Mouse (Mus musculus) hindbrain, embryonic 13.5 days (tissue): ENCODE results near the gene Picalm. TPM values are rescaled to one million over a fixed set of nuclear protein-coding genes. Genes with fewer than 3 reads are reported as not detected.

Experiments used
- ATAC-seq: fragments of 200-750 bp; cut with Nextera tagmentation; 2 replicates; pipeline ENCODE4 v1.8.0; 2017; ENCODE audit warnings: moderate TSS enrichment; ENCODE audit not compliant: low FRiP score
- H3K27ac ChIP-seq: fragments of 300-500 bp; sonication (generic); 2 replicates; pipeline ENCODE4 v1.5.1; 2015; ENCODE audit warnings: inconsistent platforms, mild to moderate bottlenecking, moderate library complexity
- H3K27me3 ChIP-seq: fragments of 300-500 bp; sonication (generic); 2 replicates; pipeline ENCODE4 v1.6.1; 2015; ENCODE audit warnings: mild to moderate bottlenecking, inconsistent platforms
- H3K36me3 ChIP-seq: fragments of 300-500 bp; sonication (generic); 2 replicates; pipeline ENCODE4 v1.6.1; 2015; ENCODE audit warnings: mild to moderate bottlenecking, inconsistent platforms
- H3K4me1 ChIP-seq: fragments of 300-500 bp; sonication (generic); replicated peaks from 2 replicates; pipeline ENCODE4 v1.6.1; 2015; ENCODE audit warnings: inconsistent platforms
- H3K4me2 ChIP-seq: fragments of 300-500 bp; sonication (generic); 2 replicates; pipeline ENCODE4 v1.6.1; 2015; ENCODE audit warnings: inconsistent platforms, mild to moderate bottlenecking, moderate library complexity
- H3K4me3 ChIP-seq: fragments of 300-500 bp; sonication (generic); 2 replicates; pipeline ENCODE4 v1.5.1; 2015; ENCODE audit warnings: mild to moderate bottlenecking, inconsistent platforms
- H3K9ac ChIP-seq: fragments of 300-500 bp; sonication (generic); 2 replicates; pipeline ENCODE4 v1.6.1; 2015; ENCODE audit warnings: mild to moderate bottlenecking, inconsistent platforms
- H3K9me3 ChIP-seq: fragments of 300-500 bp; sonication (generic); 2 replicates; pipeline ENCODE4 v1.6.1; 2016; ENCODE audit warnings: inconsistent platforms
- WGBS: fragments of 180-500 bp; shearing (Covaris S2); methylation state at CpG from one replicate; pipeline ENCODE4 v1.1.7; 2015; 5-methylcytosine and 5-hydroxymethylcytosine counted together
- polyA plus RNA-seq: library from polyadenylated mRNA; unstranded; fragments of >200 nt; fragmentation: Nextera tagmentation; extraction: Ambion mirVana; gene quantifications from 2 replicates; pipeline ENCODE4 v1.2.1, GENCODE M21; 2015

Gene Picalm
- polyA plus RNA-seq, 1 experiment from 2014 or later, result 42.4 TPM

GRCm38 (mm10) chr7:90138359-90138758 lies 8.3 kb downstream of the Picalm start:
- WGBS, result 93% methylated on average over 4 of the region's 4 CpGs
- H3K9ac ChIP-seq, result no peak overlapping the region
- no peak for ATAC-seq

GRCm38 (mm10) chr7:90140290-90140689 lies 10.3 kb downstream of the Picalm start:
- 78% methylated on average over 3 of the region's 3 CpGs for WGBS

More at GRCm38 (mm10) chr7:90138359-90138758, 8.3 kb downstream of the Picalm start:
- no peak overlapping the region for H3K4me2 ChIP-seq
- H3K27ac ChIP-seq, result no peak overlapping the region
- H3K9me3 ChIP-seq, result no peaks in the 10 kb centered on the region
- H3K27me3 ChIP-seq, result no peaks in the 10 kb centered on the region
- no peak overlapping the region for H3K4me3 ChIP-seq
- no peaks in the 10 kb centered on the region for H3K36me3 ChIP-seq
- peaks cover 11% of the 10 kb centered on the region; the same call in 1 of the 2 replicates for H3K4me1 ChIP-seq

GRCm38 (mm10) chr7:90144275-90144674 lies 14.3 kb downstream of the Picalm start:
- H3K4me3 ChIP-seq, result no peak overlapping the region
- WGBS, result 87% methylated on average over 2 of the region's 2 CpGs
- no peaks in the 10 kb centered on the region for H3K27me3 ChIP-seq
- no peak overlapping the region for H3K27ac ChIP-seq
- no peak overlapping the region for H3K9ac ChIP-seq
- no peaks in the 10 kb centered on the region for H3K36me3 ChIP-seq
- no peak overlapping the region for H3K4me2 ChIP-seq
- no peaks in the 10 kb centered on the region for H3K9me3 ChIP-seq
- no peak for ATAC-seq
- peaks cover 15% of the 10 kb centered on the region for H3K4me1 ChIP-seq

More at GRCm38 (mm10) chr7:90140290-90140689, 10.3 kb downstream of the Picalm start:
- Histone ChIP-seq H3K9ac (no peak overlapping the region), H3K9me3 (no peaks in the 10 kb centered on the region), H3K27me3 (no peaks in the 10 kb centered on the region), H3K36me3 (no peaks in the 10 kb centered on the region), H3K4me2 (no peak overlapping the region), H3K4me3 (no peak overlapping the region), H3K4me1 (peaks cover 3% of the 10 kb centered on the region; the same call in 1 of the 2 replicates), H3K27ac (no peak overlapping the region)
- ATAC-seq, result no peak

- Histone ChIP-seq H3K27ac (no peak overlapping the region), H3K4me2 (no peak overlapping the region), H3K4me1 (peaks cover 15% of the 10 kb centered on the region), H3K9ac (no peak overlapping the region), H3K4me3 (no peak overlapping the region), H3K36me3 (no peaks in the 10 kb centered on the region), H3K9me3 (no peaks in the 10 kb centered on the region), H3K27me3 (no peaks in the 10 kb centered on the region)
- ATAC-seq, result no peak
- WGBS, result 87% methylated on average over 2 of the region's 2 CpGs
Measured at GRCm38 (mm10) chr7:90144971-90145370, 15.0 kb downstream of the Picalm start.

- no peak for ATAC-seq
- Histone ChIP-seq H3K9ac (no peak overlapping the region), H3K4me1 (peaks cover 15% of the 10 kb centered on the region), H3K27ac (no peak overlapping the region), H3K27me3 (no peaks in the 10 kb centered on the region), H3K4me2 (no peak overlapping the region), H3K36me3 (no peaks in the 10 kb centered on the region), H3K9me3 (no peaks in the 10 kb centered on the region), H3K4me3 (no peak overlapping the region)
Measured at GRCm38 (mm10) chr7:90145376-90145775, 15.4 kb downstream of the Picalm start.

GRCm38 (mm10) chr7:90145897-90146296 lies 15.9 kb downstream of the Picalm start:
- H3K27me3 ChIP-seq, result no peaks in the 10 kb centered on the region
- H3K36me3 ChIP-seq, result no peaks in the 10 kb centered on the region
- no peak for ATAC-seq
- 74% methylated on average over 4 of the region's 4 CpGs for WGBS
- H3K9me3 ChIP-seq, result no peaks in the 10 kb centered on the region
- H3K27ac ChIP-seq, result no peak overlapping the region
- no peak overlapping the region for H3K4me3 ChIP-seq
- no peak overlapping the region for H3K9ac ChIP-seq
- H3K4me1 ChIP-seq, result peaks cover 15% of the 10 kb centered on the region
- no peak overlapping the region for H3K4me2 ChIP-seq

GRCm38 (mm10) chr7:90146321-90146720 lies 16.3 kb downstream of the Picalm start:
- peaks cover 15% of the 10 kb centered on the region for H3K4me1 ChIP-seq
- H3K27ac ChIP-seq, result no peak overlapping the region
- H3K9ac ChIP-seq, result no peak overlapping the region
- H3K4me3 ChIP-seq, result no peak overlapping the region
- H3K27me3 ChIP-seq, result no peaks in the 10 kb centered on the region
- H3K36me3 ChIP-seq, result no peaks in the 10 kb centered on the region
- WGBS, result 100% methylated on average over 1 of the region's 1 CpGs
- ATAC-seq, result no peak
- H3K9me3 ChIP-seq, result no peaks in the 10 kb centered on the region
- no peak overlapping the region for H3K4me2 ChIP-seq

GRCm38 (mm10) chr7:90148023-90148422 lies 18.0 kb downstream of the Picalm start:
- ATAC-seq, result no peak
- no peak overlapping the region for H3K4me3 ChIP-seq
- no peak overlapping the region for H3K27ac ChIP-seq
- H3K4me2 ChIP-seq, result no peak overlapping the region
- H3K27me3 ChIP-seq, result no peaks in the 10 kb centered on the region
- no peaks in the 10 kb centered on the region for H3K9me3 ChIP-seq
- H3K36me3 ChIP-seq, result no peaks in the 10 kb centered on the region
- peaks cover 15% of the 10 kb centered on the region for H3K4me1 ChIP-seq
- no peak overlapping the region for H3K9ac ChIP-seq
- WGBS, result 92% methylated on average over 2 of the region's 2 CpGs

GRCm38 (mm10) chr7:90148516-90148915 lies 18.5 kb downstream of the Picalm start:
- no peak overlapping the region for H3K9ac ChIP-seq
- H3K4me1 ChIP-seq, result peaks cover 13% of the 10 kb centered on the region
- 79% methylated on average over 1 of the region's 1 CpGs for WGBS
- H3K9me3 ChIP-seq, result no peaks in the 10 kb centered on the region
- H3K27me3 ChIP-seq, result no peaks in the 10 kb centered on the region
- H3K27ac ChIP-seq, result no peak overlapping the region
- no peak for ATAC-seq
- no peak overlapping the region for H3K4me3 ChIP-seq
- H3K36me3 ChIP-seq, result no peaks in the 10 kb centered on the region
- H3K4me2 ChIP-seq, result no peak overlapping the region

- peak; percentile 74 for ATAC-seq
- Histone ChIP-seq H3K27ac (no peak overlapping the region), H3K4me1 (peaks cover 12% of the 10 kb centered on the region), H3K9me3 (no peaks in the 10 kb centered on the region), H3K36me3 (no peaks in the 10 kb centered on the region), H3K4me3 (no peak overlapping the region), H3K4me2 (no peak overlapping the region), H3K27me3 (no peaks in the 10 kb centered on the region), H3K9ac (no peak overlapping the region)
- 47% methylated on average over 2 of the region's 2 CpGs for WGBS
Measured at GRCm38 (mm10) chr7:90150311-90150710, 20.3 kb downstream of the Picalm start.

GRCm38 (mm10) chr7:90158034-90158433 lies 28.0 kb downstream of the Picalm start:
- ATAC-seq, result no peak
- Histone ChIP-seq H3K4me3 (no peak overlapping the region), H3K4me2 (no peak overlapping the region), H3K27me3 (no peaks in the 10 kb centered on the region), H3K36me3 (peaks cover 19% of the 10 kb centered on the region), H3K9me3 (no peaks in the 10 kb centered on the region), H3K4me1 (no peaks in the 10 kb centered on the region), H3K9ac (no peak overlapping the region), H3K27ac (no peak overlapping the region)
- 89% methylated on average over 2 of the region's 2 CpGs for WGBS

- H3K4me2 ChIP-seq, result no peak overlapping the region
- no peak overlapping the region for H3K27ac ChIP-seq
- H3K4me3 ChIP-seq, result no peak overlapping the region
- H3K36me3 ChIP-seq, result peaks cover 19% of the 10 kb centered on the region
- H3K9ac ChIP-seq, result no peak overlapping the region
- H3K27me3 ChIP-seq, result no peaks in the 10 kb centered on the region
- no peak for ATAC-seq
- no peaks in the 10 kb centered on the region for H3K9me3 ChIP-seq
- no peaks in the 10 kb centered on the region for H3K4me1 ChIP-seq
- 96% methylated on average over 5 of the region's 5 CpGs for WGBS
Measured at GRCm38 (mm10) chr7:90160598-90160997, 30.6 kb downstream of the Picalm start.

- Histone ChIP-seq H3K4me3 (no peak overlapping the region), H3K9ac (no peak overlapping the region), H3K27me3 (no peaks in the 10 kb centered on the region), H3K36me3 (peaks cover 37% of the 10 kb centered on the region), H3K27ac (no peak overlapping the region), H3K9me3 (no peaks in the 10 kb centered on the region), H3K4me1 (no peaks in the 10 kb centered on the region), H3K4me2 (no peak overlapping the region)
- WGBS, result 93% methylated on average over 1 of the region's 1 CpGs
- ATAC-seq, result no peak
Measured at GRCm38 (mm10) chr7:90164276-90164675, 34.3 kb downstream of the Picalm start.
